Mouse (Mus musculus) lung, adult 2 months (tissue): Measurements from ENCODE around the gene S1pr5.

Source experiments
- CTCF ChIP-seq: fragments of 200-500 bp; IDR thresholded peaks from 2 replicates; pipeline ENCODE4 v1.5.1; 2011; ENCODE audit warnings: mild to moderate bottlenecking, low read length, control low read depth; ENCODE audit not compliant: insufficient read depth
- POLR2A ChIP-seq: fragments of 200-500 bp; IDR thresholded peaks from 2 replicates; pipeline ENCODE4 v1.6.1; 2011; ENCODE audit warnings: low read depth, mild to moderate bottlenecking, control low read depth, low read length, borderline replicate concordance; ENCODE audit errors: extremely low read depth

- TF ChIP-seq CTCF (no peak), POLR2A (no peak)
These were observed 3.1 kb downstream of the S1pr5 start for GRCm38 (mm10) chr9:21245113-21245487.
